Mouse (Mus musculus) lung, adult 2 months (tissue): ENCODE results near the gene Icam2. TPM values are rescaled to one million over a fixed set of nuclear protein-coding genes. Genes with fewer than 3 reads are reported as not detected.

Experiments used
- DNase-seq: peaks from one replicate; pipeline ENCODE4 v3.0.0; 2022
- H3K4me1 ChIP-seq: fragments of 200-500 bp; 2 replicates; pipeline ENCODE4 v1.6.1; 2011; ENCODE audit warnings: low read length; ENCODE audit not compliant: control insufficient read depth, insufficient read depth
- H3K4me3 ChIP-seq: fragments of 200-500 bp; replicated peaks from 2 replicates; pipeline ENCODE3; 2011; ENCODE audit warnings: low read depth, mild to moderate bottlenecking, control low read depth, low read length; ENCODE audit errors: extremely low read depth
- CTCF ChIP-seq: fragments of 200-500 bp; IDR thresholded peaks from 2 replicates; pipeline ENCODE4 v1.5.1; 2011; ENCODE audit warnings: mild to moderate bottlenecking, low read length, control low read depth; ENCODE audit not compliant: insufficient read depth
- POLR2A ChIP-seq: fragments of 200-500 bp; IDR thresholded peaks from 2 replicates; pipeline ENCODE4 v1.6.1; 2011; ENCODE audit warnings: low read depth, mild to moderate bottlenecking, control low read depth, low read length, borderline replicate concordance; ENCODE audit errors: extremely low read depth
- WGBS: fragments of 180-500 bp; shearing (Covaris S2); methylation state at CpG from one replicate; pipeline ENCODE4 v1.1.7; 2018; 5-methylcytosine and 5-hydroxymethylcytosine counted together
- polyA plus RNA-seq: library from polyadenylated mRNA; depleted of rRNA; stranded (reverse); fragments of >200 nt; gene quantifications from 2 replicates; pipeline ENCODE4 v1.2.3, GENCODE M21; 2012

Icam2 gene
- polyA plus RNA-seq, 1 experiment: 318 TPM

DNA sequence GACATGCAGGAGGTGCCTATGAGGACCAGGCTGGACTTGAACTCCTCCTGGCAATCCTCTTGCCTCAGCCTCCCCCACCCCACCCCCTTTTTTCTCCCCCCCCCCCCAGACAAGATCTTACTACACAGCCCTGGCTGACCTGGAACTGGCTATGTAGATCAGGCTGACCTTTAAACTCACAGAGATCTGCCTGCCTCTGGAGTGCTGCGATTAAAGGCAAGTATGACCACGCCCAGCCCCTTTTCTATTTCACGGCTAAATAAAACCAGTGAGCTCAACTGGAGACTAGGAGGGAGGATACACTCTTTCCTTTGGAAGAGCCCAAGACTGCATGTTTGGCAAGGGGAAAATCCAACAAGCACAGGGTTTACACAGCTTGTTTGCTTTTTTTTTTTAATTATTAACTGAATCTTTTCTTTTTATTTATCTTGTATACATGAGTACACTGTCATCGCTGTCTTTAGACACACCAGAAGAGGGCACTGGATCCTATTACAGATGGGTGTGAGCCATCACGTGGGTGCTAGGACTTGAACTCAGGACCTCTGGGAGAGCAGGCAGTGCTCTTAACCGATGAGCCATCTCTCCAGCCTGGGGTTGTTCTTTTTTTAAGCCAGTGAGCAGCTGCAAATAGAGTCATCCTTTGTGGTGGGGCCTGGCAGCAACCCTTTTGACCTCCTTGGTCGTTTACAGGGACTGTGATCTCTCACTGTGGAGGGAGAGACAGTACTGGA lies 4.9 kb upstream of the Icam2 start:
- H3K4me3 ChIP-seq: no peak overlapping the region
- DNase-seq: no peak
- no peak for TF ChIP-seq CTCF
- TF ChIP-seq POLR2A: no peak
- WGBS: 53% methylated on average over 7 of the region's 7 CpGs
- H3K4me1 ChIP-seq: peaks cover 16% of the 10 kb centered on the region

DNA sequence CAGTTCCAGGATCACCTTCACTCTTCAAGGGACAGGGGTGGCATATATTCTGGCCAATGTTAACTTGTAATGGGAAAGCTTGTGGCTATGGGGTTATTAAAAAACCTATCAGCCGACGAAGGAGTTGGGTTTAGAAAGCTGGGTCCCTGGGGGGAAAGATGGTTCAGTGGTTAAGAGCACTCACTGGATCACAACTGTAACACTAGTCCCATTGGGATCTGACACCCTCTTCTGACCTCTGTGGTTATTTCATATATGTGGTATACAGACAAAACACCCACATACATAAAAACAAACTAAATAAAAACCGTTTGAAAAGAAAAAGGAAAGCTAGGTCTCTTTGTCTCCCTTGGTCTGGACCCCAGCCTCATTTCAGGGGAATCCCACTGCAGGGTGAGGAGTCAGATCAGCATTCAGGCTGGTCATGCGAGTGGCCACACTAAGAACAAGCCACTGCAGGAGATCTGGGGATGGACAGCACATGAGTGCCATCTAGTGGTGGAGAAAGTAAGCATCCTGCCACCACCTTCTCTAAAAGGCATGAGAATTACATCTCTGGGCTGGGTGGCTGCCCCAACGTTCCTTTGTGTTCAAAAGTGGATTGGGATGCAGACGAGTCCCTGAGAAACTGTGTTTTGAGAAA lies 3.8 kb upstream of the Icam2 start:
- Histone ChIP-seq H3K4me3 (no peak overlapping the region), H3K4me1 (peaks cover 16% of the 10 kb centered on the region)
- peak; percentile 58 for DNase-seq
- TF ChIP-seq CTCF (peak; percentile 96), POLR2A (no peak)
- WGBS: 25% methylated on average over 6 of the region's 6 CpGs

DNA sequence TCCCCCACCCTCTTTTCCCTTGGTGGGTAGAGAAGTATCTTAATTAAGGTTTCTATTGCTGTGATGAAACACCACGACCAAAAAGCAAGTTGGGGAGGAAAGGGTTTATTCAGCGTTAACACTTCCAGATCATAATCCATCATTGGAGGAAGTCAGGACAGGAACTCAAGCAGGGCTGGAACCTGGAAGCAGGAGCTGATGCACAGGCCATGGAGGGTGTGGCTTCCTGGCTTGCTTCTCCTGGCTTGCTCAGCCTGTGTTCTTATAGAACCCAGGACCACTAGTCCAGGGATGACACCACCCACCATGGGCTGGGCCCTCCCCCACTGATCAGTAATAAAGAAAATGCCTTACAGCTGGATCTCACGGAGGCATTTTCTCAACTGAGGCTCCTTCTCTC lies 2.9 kb upstream of the Icam2 start:
- 20% methylated on average over 3 of the region's 3 CpGs for WGBS

DNA sequence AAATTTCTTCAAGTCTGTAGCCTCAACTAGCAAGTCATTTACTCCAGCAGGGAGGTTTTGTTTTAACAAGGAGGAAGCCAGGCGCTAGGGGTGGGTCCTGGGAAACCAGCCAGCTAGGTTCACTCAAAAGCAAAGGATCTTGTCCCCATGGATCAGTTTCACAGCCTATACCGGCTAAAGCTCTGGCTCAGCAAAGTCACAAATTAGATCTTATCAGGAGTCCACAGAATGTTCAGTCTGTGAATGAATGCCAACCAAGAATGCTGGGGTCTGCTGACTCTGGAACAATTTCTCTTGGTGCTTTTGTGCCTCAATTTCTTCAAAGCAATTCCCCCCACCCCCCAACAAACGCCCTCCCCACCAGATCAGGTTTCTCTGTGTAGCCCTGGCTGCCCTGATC lies 1.7 kb upstream of the Icam2 start:
- H3K4me1 ChIP-seq: peaks cover 16% of the 10 kb centered on the region
- TF ChIP-seq POLR2A (no peak), CTCF (no peak)
- H3K4me3 ChIP-seq: no peak overlapping the region
- no peak for DNase-seq
- WGBS: 16% methylated on average over 3 of the region's 3 CpGs

More for the DNA sequence above, 2.9 kb upstream of the Icam2 start:
- Histone ChIP-seq H3K4me1 (peaks cover 16% of the 10 kb centered on the region), H3K4me3 (no peak overlapping the region)
- TF ChIP-seq POLR2A (no peak), CTCF (no peak)
- DNase-seq: no peak

DNA sequence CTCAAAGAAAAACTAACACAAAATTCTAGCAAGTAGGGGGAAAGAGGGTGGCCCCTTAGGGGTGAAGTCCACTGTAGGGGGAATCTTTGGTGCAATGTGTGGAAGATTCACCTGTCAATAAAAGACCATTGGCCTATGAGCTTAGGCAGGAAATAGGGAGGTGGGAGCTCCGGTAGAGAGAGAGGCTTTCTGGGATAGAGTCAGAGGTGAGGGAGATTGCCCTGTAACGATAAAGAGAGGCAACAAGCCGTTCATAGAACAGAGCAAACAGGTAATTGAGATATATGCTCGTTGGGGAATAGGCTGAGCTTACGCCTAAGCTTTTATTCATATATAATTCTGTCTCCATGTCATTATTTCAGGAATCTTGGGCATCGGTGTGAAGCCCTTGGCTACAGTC lies 855 bp downstream of the Icam2 start:
- WGBS: 44% methylated on average over 6 of the region's 6 CpGs
- TF ChIP-seq CTCF: no peak
- no peak for TF ChIP-seq POLR2A
- peaks cover 19% of the 10 kb centered on the region for H3K4me1 ChIP-seq
- no peak for DNase-seq
- H3K4me3 ChIP-seq: no peak overlapping the region

DNA sequence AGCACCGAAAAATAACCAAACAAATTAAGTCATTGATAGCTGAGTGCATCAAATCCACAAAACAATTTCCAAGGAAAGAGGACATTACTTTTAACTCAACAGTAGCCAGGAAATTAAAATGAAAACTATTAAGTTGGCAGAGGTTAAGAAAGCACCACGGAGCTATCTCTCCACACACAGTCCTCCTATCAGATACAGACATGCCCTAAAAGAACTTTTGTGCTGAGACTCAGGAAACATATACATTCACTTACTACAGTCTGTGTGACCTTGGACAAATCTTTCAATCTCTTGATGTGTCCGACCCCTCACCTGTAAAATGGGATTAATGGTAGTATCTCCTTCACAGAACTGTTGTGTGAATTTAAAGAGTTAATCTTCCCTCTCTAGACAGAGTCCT lies 1.5 kb downstream of the Icam2 start:
- 61% methylated on average over 3 of the region's 3 CpGs for WGBS
- peaks cover 19% of the 10 kb centered on the region for H3K4me1 ChIP-seq
- TF ChIP-seq POLR2A (no peak), CTCF (no peak)
- no peak overlapping the region for H3K4me3 ChIP-seq
- no peak for DNase-seq

DNA sequence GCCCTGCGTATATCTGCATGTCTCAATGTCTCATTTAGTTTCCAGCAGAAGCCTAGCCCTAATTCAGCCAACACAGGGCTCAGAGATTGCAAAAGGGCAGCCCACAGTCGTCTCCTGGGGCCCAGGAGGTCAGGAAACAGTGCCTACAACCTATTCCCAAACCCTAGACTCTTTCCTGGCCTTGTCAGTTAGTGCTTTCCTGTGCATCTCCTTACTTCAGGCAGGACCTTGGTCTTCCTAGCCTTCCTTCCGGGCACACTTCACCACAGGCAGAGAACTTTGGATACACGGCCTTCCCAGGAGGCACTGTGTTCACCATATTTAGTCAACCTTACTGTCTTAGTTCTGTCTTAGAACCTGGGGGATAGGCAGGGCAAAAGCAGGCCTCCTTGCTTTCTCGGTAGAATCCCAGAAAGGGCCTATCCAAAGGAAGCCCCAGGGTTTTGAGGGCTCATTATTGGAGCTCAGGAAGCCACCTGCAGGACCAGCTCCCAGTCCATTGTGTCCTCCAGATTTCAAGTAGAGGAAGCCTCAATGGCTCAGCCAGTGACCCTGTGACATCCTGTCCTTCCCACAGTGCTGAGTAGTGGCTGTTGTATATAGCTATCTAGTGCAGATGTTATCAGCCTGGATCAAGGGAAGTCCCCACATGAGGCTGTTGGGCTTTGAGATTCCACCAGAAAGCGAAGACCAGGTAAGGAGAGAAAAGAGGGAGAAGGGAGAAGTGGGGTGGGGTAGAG lies 4.7 kb downstream of the Icam2 start:
- 53% methylated on average over 6 of the region's 6 CpGs for WGBS
- DNase-seq: no peak
- H3K4me3 ChIP-seq: no peak overlapping the region
- no peak for TF ChIP-seq CTCF
- TF ChIP-seq POLR2A: no peak
- peaks cover 6% of the 10 kb centered on the region for H3K4me1 ChIP-seq

GRCm38 (mm10) chr11:106382424-106382823 lies 5.5 kb downstream of the Icam2 start:
- TF ChIP-seq CTCF: no peak
- TF ChIP-seq POLR2A: peak; percentile 85; the same call in 1 of the 2 replicates
- no peak for DNase-seq

DNA sequence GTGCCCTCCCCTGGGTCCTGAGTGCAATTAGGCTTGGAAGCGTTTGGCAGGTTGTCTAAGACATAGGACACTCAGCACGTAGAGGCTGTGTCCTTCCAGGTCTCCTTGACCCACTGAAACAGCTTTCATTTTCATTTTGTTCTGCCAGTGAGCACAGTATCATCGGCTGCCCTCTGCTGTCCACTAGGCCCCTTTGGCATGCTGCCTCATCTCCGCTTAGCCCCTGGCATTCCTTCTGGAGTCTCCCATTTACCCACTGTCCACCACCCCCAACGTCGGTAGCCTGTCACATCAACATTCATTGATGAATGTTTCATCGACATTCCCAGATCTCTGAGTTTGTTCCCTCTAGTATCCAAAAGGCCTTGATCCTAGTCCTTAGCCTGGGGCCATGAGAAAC lies 6.0 kb downstream of the Icam2 start:
- TF ChIP-seq POLR2A (peak; percentile 14; the same call in 1 of the 2 replicates), CTCF (peak; percentile 44)
- peaks cover 6% of the 10 kb centered on the region for H3K4me1 ChIP-seq
- no peak for DNase-seq
- H3K4me3 ChIP-seq: peak overlapping the region; percentile 77
- WGBS: 44% methylated on average over 7 of the region's 7 CpGs

More at GRCm38 (mm10) chr11:106382424-106382823, 5.5 kb downstream of the Icam2 start:
- H3K4me3 ChIP-seq: peak overlapping the region; percentile 77
- H3K4me1 ChIP-seq: peaks cover 6% of the 10 kb centered on the region
- WGBS: 51% methylated on average over 5 of the region's 5 CpGs
